Mouse (Mus musculus) stomach, embryonic 15.5 days (tissue): ENCODE measurements around the gene Pmm1. TPM values are rescaled to one million over a fixed set of nuclear protein-coding genes. Genes with fewer than 3 reads are reported as not detected.
"Not testable (repeated sequence)": the region's sequence is repeated elsewhere in the genome, so short reads cannot be mapped to it uniquely, and the experiment has no call there.

Experiments used
- ATAC-seq: fragments of 200-750 bp; cut with Nextera tagmentation; 2 replicates; pipeline ENCODE4 v1.8.0; 2017; ENCODE audit warnings: low read depth, moderate number of reproducible peaks, moderate TSS enrichment; ENCODE audit not compliant: insufficient read depth, low FRiP score
- H3K27ac ChIP-seq: fragments of 300-500 bp; sonication (generic); 2 replicates; pipeline ENCODE4 v1.5.1; 2015; ENCODE audit warnings: mild to moderate bottlenecking, inconsistent platforms
- H3K27me3 ChIP-seq: fragments of 300-500 bp; sonication (generic); replicated peaks from 2 replicates; pipeline ENCODE4 v1.6.1; 2015; ENCODE audit warnings: inconsistent platforms
- H3K36me3 ChIP-seq: fragments of 300-500 bp; sonication (generic); 2 replicates; pipeline ENCODE4 v1.6.1; 2015; ENCODE audit warnings: inconsistent platforms
- H3K4me1 ChIP-seq: fragments of 300-500 bp; sonication (generic); 2 replicates; pipeline ENCODE4 v1.6.1; 2015; ENCODE audit warnings: inconsistent platforms
- H3K4me2 ChIP-seq: fragments of 300-500 bp; sonication (generic); 2 replicates; pipeline ENCODE4 v1.6.1; 2015; ENCODE audit warnings: mild to moderate bottlenecking, inconsistent platforms
- H3K4me3 ChIP-seq: fragments of 300-500 bp; sonication (generic); replicated peaks from 2 replicates; pipeline ENCODE4 v1.5.1; 2015; ENCODE audit warnings: inconsistent platforms
- H3K9ac ChIP-seq: fragments of 300-500 bp; sonication (generic); 2 replicates; pipeline ENCODE4 v1.6.1; 2015; ENCODE audit warnings: inconsistent platforms
- H3K9me3 ChIP-seq: fragments of 300-500 bp; sonication (generic); 2 replicates; pipeline ENCODE4 v1.6.1; 2016; ENCODE audit warnings: inconsistent platforms
- WGBS: fragments of 180-500 bp; shearing (Covaris S2); methylation state at CpG from one replicate; pipeline ENCODE4 v1.1.7; 2015; 5-methylcytosine and 5-hydroxymethylcytosine counted together
- polyA plus RNA-seq: library from polyadenylated mRNA; unstranded; fragments of >200 nt; fragmentation: Nextera tagmentation; extraction: Ambion mirVana; gene quantifications from 2 replicates; pipeline ENCODE4 v1.2.1, GENCODE M21; 2015

The Pmm1 gene
- polyA plus RNA-seq = 27.5 and 28.9 TPM in 2 replicates

- peak; percentile 97 for ATAC-seq
- Histone ChIP-seq H3K4me3 (peak within 1 kb of the TSS; percentile 79), H3K27ac (peak within 1 kb of the TSS; percentile 85), H3K9me3 (no peaks in the 10 kb centered on the region), H3K36me3 (peaks cover 3% of the 10 kb centered on the region; the same call in 1 of the 2 replicates), H3K4me2 (peak within 1 kb of the TSS; percentile 100), H3K9ac (peak within 1 kb of the TSS; percentile 68), H3K27me3 (no peaks in the 10 kb centered on the region), H3K4me1 (peaks cover 5% of the 10 kb centered on the region)
- under 1% methylated on average over 77 of the region's 77 CpGs for WGBS
Observed at GRCm38 (mm10) chr15:81960171-81961077, at the start of gene Pmm1. Gene Pmm1, minus strand, starts transcription at chr15:81960930.

- Histone ChIP-seq H3K36me3 (0 out of 2 replicates have a peak, but pooled peaks cover under 1% of the 10 kb centered on the region), H3K9me3 (no peaks in the 10 kb centered on the region), H3K9ac (no peak overlapping the region), H3K4me3 (no peak overlapping the region), H3K27me3 (no peaks in the 10 kb centered on the region), H3K27ac (no peak overlapping the region), H3K4me1 (no peaks in the 10 kb centered on the region), H3K4me2 (no peak overlapping the region)
- 73% methylated on average over 8 of the region's 8 CpGs for WGBS
- no peak for ATAC-seq
Observed at GRCm38 (mm10) chr15:82004257-82004656, 43.5 kb upstream of the Pmm1 start.

- no peaks in the 10 kb centered on the region for H3K27me3 ChIP-seq
- no peaks in the 10 kb centered on the region for H3K9me3 ChIP-seq
- no peak overlapping the region for H3K27ac ChIP-seq
- WGBS = 73% methylated on average over 6 of the region's 6 CpGs
- no peak overlapping the region for H3K4me2 ChIP-seq
- no peak for ATAC-seq
- peaks cover 9% of the 10 kb centered on the region; the same call in 1 of the 2 replicates for H3K36me3 ChIP-seq
- no peak overlapping the region for H3K4me3 ChIP-seq
- H3K9ac ChIP-seq = no peak overlapping the region
- H3K4me1 ChIP-seq = no peaks in the 10 kb centered on the region
Observed at GRCm38 (mm10) chr15:81993992-81994391, 33.3 kb upstream of the Pmm1 start.

- peak; percentile 86 for ATAC-seq
- 34% methylated on average over 7 of the region's 7 CpGs for WGBS
- H3K4me1 ChIP-seq = no peaks in the 10 kb centered on the region
Observed at GRCm38 (mm10) chr15:81990549-81990948, 29.8 kb upstream of the Pmm1 start.

GRCm38 (mm10) chr15:81989371-81990062 is 28.8 kb upstream of the Pmm1 start:
- Histone ChIP-seq H3K4me2 (no peak overlapping the region), H3K9me3 (no peaks in the 10 kb centered on the region), H3K27ac (no peak overlapping the region), H3K36me3 (no peaks in the 10 kb centered on the region), H3K27me3 (no peaks in the 10 kb centered on the region), H3K9ac (no peak overlapping the region), H3K4me3 (no peak overlapping the region), H3K4me1 (no peaks in the 10 kb centered on the region)
- 41% methylated on average over 11 of the region's 11 CpGs for WGBS
- no peak; the same call in 1 of the 2 replicates for ATAC-seq

More at GRCm38 (mm10) chr15:81990549-81990948, 29.8 kb upstream of the Pmm1 start:
- Histone ChIP-seq H3K9me3 (no peaks in the 10 kb centered on the region), H3K4me2 (no peak overlapping the region), H3K27me3 (no peaks in the 10 kb centered on the region), H3K36me3 (peaks cover 6% of the 10 kb centered on the region; the same call in 1 of the 2 replicates), H3K27ac (no peak overlapping the region), H3K4me3 (no peak overlapping the region), H3K9ac (no peak overlapping the region)

GRCm38 (mm10) chr15:81987646-81988045 is 26.9 kb upstream of the Pmm1 start, which contains the start of gene Xrcc6:
Gene Xrcc6, plus strand, starts transcription at chr15:81987835.
- Histone ChIP-seq H3K4me2 (no peak within 1 kb of the TSS), H3K36me3 (no peaks in the 10 kb centered on the region), H3K9ac (no peak within 1 kb of the TSS), H3K27ac (no peak within 1 kb of the TSS), H3K4me3 (no peak within 1 kb of the TSS), H3K4me1 (no peaks in the 10 kb centered on the region), H3K27me3 (no peaks in the 10 kb centered on the region), H3K9me3 (no peaks in the 10 kb centered on the region)
- WGBS = 83% methylated on average over 3 of the region's 3 CpGs
- ATAC-seq = no peak

GRCm38 (mm10) chr15:81985267-81986161 is 24.8 kb upstream of the Pmm1 start:
- Histone ChIP-seq H3K4me2 (no peak overlapping the region), H3K27ac (no peak overlapping the region), H3K4me1 (no peaks in the 10 kb centered on the region), H3K4me3 (no peak overlapping the region), H3K9me3 (no peaks in the 10 kb centered on the region), H3K9ac (no peak overlapping the region), H3K27me3 (no peaks in the 10 kb centered on the region), H3K36me3 (no peaks in the 10 kb centered on the region)
- WGBS = 50% methylated on average over 2 of the region's 2 CpGs
- ATAC-seq = no peak

- no peak overlapping the region for H3K27ac ChIP-seq
- 52% methylated on average over 1 of the region's 1 CpGs for WGBS
- no peak overlapping the region for H3K4me2 ChIP-seq
- no peaks in the 10 kb centered on the region for H3K36me3 ChIP-seq
- ATAC-seq = no peak
- no peak overlapping the region for H3K4me3 ChIP-seq
- H3K9ac ChIP-seq = no peak overlapping the region
- H3K27me3 ChIP-seq = no peaks in the 10 kb centered on the region
- H3K4me1 ChIP-seq = no peaks in the 10 kb centered on the region
- no peaks in the 10 kb centered on the region for H3K9me3 ChIP-seq
Observed at GRCm38 (mm10) chr15:81982173-81982572, 21.4 kb upstream of the Pmm1 start.

GRCm38 (mm10) chr15:81980321-81980720 is 19.6 kb upstream of the Pmm1 start, which contains the start of gene 1700029P11Rik:
Gene 1700029P11Rik, plus strand, starts transcription at chr15:81980540.
- H3K9ac ChIP-seq = no peak within 1 kb of the TSS
- no peaks in the 10 kb centered on the region for H3K9me3 ChIP-seq
- ATAC-seq = no peak
- 92% methylated on average over 23 of the region's 23 CpGs for WGBS
- H3K36me3 ChIP-seq = no peaks in the 10 kb centered on the region
- H3K27me3 ChIP-seq = no peaks in the 10 kb centered on the region
- no peaks in the 10 kb centered on the region for H3K4me1 ChIP-seq
- H3K4me2 ChIP-seq = no peak within 1 kb of the TSS
- H3K27ac ChIP-seq = no peak within 1 kb of the TSS
- H3K4me3 ChIP-seq = no peak within 1 kb of the TSS

- not testable (repeated sequence) for H3K9me3 ChIP-seq, H3K36me3 ChIP-seq, H3K4me2 ChIP-seq, H3K27me3 ChIP-seq, H3K4me1 ChIP-seq, H3K9ac ChIP-seq, H3K27ac ChIP-seq, ATAC-seq, H3K4me3 ChIP-seq
- WGBS = 92% methylated on average over 8 of the region's 8 CpGs
Observed at GRCm38 (mm10) chr15:81975156-81975555, 14.4 kb upstream of the Pmm1 start.

- WGBS = 89% methylated on average over 4 of the region's 4 CpGs
- ATAC-seq, H3K4me1 ChIP-seq, H3K4me3 ChIP-seq, H3K27me3 ChIP-seq, H3K9ac ChIP-seq, H3K4me2 ChIP-seq, H3K36me3 ChIP-seq, H3K27ac ChIP-seq, H3K9me3 ChIP-seq: not testable (repeated sequence)
Observed at GRCm38 (mm10) chr15:81970498-81970897, 9.8 kb upstream of the Pmm1 start.
